Mouse (Mus musculus): Measurements from ENCODE around the gene Sipa1l1.

The Sipa1l1 gene

GRCm38 (mm10) chr12:82168820-82169533, at the start of gene Sipa1l1:
Gene Sipa1l1, plus strand, starts transcription at chr12:82169320.
- no peak for DNase-seq (ENCODE audit: extremely low read depth, low read depth, low spot score)

GRCm38 (mm10) chr12:82121947-82122346, 47.2 kb upstream of the Sipa1l1 start:
- no peak for DNase-seq (ENCODE audit: extremely low read depth, low read depth, low spot score)

- no peak for DNase-seq (ENCODE audit: extremely low read depth, low read depth, low spot score)
These were observed 46.5 kb upstream of the Sipa1l1 start for GRCm38 (mm10) chr12:82122450-82123249.

DNA sequence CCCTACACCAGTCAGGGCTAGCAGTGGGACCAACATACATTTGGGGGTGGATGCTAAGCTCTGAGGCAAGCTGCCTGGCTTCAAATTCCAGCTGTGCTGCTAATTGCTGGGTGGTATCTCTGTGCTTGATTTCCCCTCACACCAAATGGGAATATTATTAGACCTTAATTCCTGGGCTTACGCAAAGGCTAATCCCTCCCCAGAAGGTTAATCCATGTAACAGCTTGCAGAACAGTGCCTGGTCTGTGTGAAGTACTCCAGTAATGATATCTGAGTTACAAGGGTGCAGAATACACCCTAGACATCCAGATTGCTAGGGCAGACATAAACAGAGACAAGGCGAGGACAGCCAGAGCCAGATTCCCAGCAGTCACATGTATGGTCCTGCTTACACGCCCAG, 42.3 kb upstream of the Sipa1l1 start:
- no peak for DNase-seq (ENCODE audit: extremely low read depth, low read depth, low spot score)

- DNase-seq (ENCODE audit: extremely low read depth, low read depth, low spot score): no peak
These were observed 29.6 kb upstream of the Sipa1l1 start for GRCm38 (mm10) chr12:82139234-82140166.

DNA sequence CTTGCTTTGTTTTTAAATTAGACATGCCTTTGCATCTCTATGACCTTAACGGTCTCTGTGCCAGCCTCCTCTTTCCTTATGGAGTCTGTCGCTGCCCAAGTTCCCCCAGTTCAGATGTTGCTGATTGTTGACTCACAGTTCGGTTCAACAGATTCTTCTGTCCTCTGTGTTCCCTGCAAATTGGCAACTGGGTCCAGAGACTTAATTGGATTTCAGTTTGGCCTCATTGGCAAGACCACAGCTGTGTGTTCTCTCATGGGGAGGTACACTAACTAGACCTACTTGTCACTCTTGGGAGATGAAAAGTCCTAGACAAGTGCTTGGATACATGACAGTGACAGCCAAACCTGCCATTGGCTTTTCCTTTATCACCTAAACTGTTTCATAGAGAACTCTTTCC, 25.7 kb upstream of the Sipa1l1 start:
- DNase-seq (ENCODE audit: extremely low read depth, low read depth, low spot score): no peak

DNA sequence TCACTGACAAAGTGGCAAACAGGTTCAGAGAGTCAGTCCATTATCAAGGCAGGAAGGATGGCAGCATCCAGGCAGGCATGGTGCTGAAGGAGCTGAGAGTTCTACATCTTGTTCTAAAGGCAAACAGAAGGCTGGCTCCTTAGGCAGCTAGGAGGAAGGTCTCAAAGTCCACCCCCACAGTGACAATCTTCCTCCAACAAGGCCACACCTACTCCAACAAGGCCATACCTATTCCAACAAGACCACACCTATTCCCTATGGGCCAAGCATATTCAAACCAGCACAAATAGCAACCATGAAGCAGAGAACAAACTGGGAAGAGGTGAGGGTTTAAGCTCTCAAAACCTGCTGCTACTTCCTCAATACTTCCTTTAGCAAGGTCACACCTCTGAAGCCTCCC, 23.9 kb upstream of the Sipa1l1 start:
- no peak for DNase-seq (ENCODE audit: extremely low read depth, low read depth, low spot score)

DNA sequence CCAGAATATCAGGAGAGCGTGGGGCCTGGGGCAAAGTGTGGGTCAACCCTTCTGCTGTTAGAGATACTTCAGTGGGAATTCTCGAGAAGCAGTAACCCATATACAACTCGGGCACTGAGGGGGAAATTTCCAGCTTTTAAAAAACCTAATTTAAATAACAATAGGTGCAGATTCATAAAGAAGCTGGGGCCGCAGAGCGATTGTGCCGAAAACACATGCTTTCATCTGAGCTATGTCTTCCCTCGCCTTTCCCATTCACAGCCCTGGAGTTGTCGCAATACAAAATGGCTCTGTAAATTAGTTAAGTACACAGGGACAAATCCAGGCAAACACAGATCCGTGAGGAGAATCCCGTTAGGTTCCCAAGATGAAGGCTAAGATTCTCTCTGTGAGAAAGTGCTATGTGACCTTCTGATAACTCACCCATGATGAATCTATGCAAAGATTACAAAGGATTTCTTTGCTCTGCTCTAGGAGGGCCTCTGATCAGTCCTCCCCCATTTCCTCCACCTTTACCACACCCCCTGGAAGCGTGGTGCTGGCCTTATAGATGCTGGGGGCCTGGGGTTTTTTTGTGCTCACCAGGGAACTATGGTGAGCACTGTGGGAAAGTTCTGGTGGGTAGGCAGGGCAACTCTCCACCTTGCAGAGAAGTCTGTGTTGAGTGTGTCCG, 22.0 kb upstream of the Sipa1l1 start:
- no peak for DNase-seq (ENCODE audit: extremely low read depth, low read depth, low spot score)

GRCm38 (mm10) chr12:82148328-82148930, 20.7 kb upstream of the Sipa1l1 start:
- no peak for DNase-seq (ENCODE audit: extremely low read depth, low read depth, low spot score)

GRCm38 (mm10) chr12:82151019-82151418, 18.1 kb upstream of the Sipa1l1 start:
- no peak for DNase-seq (ENCODE audit: extremely low read depth, low read depth, low spot score)

DNA sequence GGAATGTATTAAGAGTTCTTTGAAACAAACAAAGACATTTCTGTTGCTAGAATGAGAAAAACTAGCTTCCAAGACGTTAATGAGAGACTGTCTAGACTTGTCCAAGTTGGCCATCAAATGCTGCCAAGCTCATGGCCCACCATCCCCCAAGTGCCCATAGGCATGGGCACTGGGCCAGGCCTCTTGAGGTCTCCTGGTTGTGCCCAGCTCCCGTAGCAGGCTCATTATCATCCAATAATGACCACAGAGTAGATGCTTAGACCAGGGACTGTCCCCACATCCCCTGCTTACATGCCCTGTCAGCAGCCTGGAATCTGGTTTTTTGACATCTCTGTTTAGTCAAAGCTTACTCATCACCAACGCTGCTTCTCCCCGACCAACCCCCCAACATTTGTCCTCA, 14.6 kb upstream of the Sipa1l1 start:
- no peak for DNase-seq (ENCODE audit: extremely low read depth, low read depth, low spot score)

- DNase-seq (ENCODE audit: extremely low read depth, low read depth, low spot score): no peak
These were observed 10.6 kb upstream of the Sipa1l1 start for GRCm38 (mm10) chr12:82158516-82158915.

DNA sequence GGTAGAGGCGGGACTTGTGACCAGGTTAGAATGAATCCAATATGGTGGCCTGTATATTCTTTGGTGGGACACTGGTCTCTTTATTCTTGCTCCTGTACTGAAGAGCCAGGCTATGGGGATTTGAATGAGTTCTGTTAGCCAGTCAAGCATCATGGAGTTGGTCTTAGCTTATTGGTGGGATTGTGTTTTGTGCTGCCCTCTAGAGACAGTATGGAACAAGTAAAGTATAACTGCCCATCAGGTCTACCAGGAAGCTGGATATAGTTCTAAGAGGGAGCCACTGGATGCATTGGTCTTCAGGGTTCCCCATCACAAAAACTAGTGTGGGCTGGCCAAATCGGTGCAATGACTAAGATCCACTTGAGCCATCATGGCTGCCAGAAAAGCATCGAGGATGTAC, 9.7 kb upstream of the Sipa1l1 start:
- no peak for DNase-seq (ENCODE audit: extremely low read depth, low read depth, low spot score)

DNA sequence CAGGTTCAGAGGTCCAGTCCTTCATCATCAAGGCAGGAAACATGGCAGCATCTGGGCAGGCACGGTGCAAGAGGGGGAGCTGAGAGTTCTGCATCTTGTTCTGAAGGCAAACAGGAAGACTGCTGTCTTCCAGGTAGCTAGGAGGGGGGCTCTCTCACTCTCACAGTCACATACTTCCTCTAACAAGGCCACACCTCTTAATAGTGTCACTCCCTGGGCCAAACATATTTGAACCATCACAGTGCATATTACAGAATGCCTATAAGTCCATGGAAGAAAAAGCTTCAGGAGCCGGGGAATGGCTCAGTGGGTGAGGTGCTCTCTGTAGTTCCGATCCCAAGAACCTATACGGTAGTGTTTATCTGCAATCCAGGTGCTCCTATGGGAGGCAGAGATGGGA, 3.5 kb upstream of the Sipa1l1 start:
- DNase-seq (ENCODE audit: extremely low read depth, low read depth, low spot score): no peak

GRCm38 (mm10) chr12:82166101-82166571, 3.0 kb upstream of the Sipa1l1 start:
- DNase-seq (ENCODE audit: extremely low read depth, low read depth, low spot score): no peak

DNA sequence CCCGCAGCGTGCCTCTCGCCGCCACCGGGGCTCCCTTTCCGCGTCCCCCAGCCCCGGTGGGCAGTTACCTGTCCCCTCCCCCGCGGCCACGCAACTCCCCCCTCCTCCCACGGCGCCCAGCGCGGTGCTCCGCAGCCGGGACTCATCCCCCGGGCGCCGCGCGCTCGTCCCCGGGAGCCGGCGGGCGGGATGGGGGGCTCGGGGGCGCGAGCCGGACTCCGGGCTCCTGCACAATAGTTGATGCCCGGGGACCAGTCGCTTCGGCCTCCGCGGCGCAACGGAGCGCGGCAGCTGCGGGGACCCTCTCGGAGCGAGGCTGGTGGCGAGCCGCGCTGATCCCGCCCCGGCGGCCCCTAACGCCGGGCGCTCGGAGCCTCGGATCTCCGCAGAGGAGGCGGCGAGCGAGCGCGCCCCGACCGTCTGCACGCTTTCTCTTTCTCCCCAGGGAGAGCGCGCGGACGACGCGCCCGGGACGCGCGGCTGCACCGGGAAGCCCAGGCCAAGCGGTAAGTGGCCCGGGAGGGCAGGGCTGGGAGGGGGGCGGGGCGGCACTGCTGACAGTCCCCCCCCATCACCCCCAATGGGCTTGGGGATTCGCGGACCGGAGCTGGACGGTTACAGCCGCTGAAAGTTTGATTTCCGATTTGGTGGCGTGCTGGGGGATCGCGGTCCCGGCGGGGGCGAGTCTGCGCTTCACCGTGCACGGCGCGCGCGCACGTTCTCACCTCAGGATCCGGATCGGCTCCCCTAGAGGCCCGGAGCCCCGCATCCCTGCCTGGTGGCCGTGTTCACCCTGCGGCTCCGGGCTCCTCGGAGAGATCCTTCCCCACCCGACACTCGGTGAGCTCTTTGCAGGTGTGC, 681 bp downstream of the Sipa1l1 start:
- no peak for DNase-seq (ENCODE audit: extremely low read depth, low read depth, low spot score)

GRCm38 (mm10) chr12:82170461-82171279, 1.6 kb downstream of the Sipa1l1 start:
- no peak for DNase-seq (ENCODE audit: extremely low read depth, low read depth, low spot score)

DNA sequence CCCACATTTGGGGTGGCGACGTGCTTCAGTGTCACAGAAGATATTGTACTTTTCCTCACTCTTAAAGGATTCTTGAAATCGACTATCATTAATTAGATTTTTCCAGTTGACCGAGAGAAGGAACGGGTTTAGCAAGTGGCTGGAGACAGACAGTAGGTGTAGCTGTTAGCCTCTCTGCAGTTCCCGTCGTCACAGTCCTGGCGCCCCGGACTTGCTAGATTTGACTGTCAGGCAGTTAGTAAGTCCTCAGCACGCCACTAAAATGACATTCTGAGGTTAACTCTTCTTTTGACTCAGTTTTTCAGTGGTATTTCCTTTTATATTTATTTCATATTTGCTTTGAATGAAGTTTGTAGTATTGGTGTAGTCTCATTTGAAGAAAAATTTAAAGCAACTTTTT, 2.5 kb downstream of the Sipa1l1 start:
- DNase-seq (ENCODE audit: extremely low read depth, low read depth, low spot score): no peak
